Mouse (Mus musculus): ENCODE data around the gene Ceacam3. TPM values are rescaled to one million over a fixed set of nuclear protein-coding genes. Genes with fewer than 3 reads are reported as not detected.
"Not testable (repeated sequence)": the region's sequence is repeated elsewhere in the genome, so short reads cannot be mapped to it uniquely, and the experiment has no call there.

Ceacam3 gene
- not detected in 2 replicates for polyA plus RNA-seq (2012; rRNA removed)

GRCm38 (mm10) chr7:17149931-17150330 lies at the start of gene Ceacam3:
Gene Ceacam3 (plus strand): TSS chr7:17150282.
- Histone ChIP-seq H3K4me1 (ENCODE audit: control insufficient read depth, insufficient read depth, insufficient read length) (no peaks in the 10 kb centered on the region), H3K36me3 (ENCODE audit: control insufficient read depth, insufficient read depth, low read length) (no peaks in the 10 kb centered on the region), H3K27me3 (ENCODE audit: control insufficient read depth, insufficient read depth, low read length) (no peaks in the 10 kb centered on the region), H3K27ac (ENCODE audit: insufficient read depth, low read length) (no peak within 1 kb of the TSS), H3K4me3 (ENCODE audit: extremely low read depth, insufficient read depth, insufficient read length) (no peak within 1 kb of the TSS)
- WGBS = 85% methylated on average over 2 of the region's 2 CpGs
- DNase-seq (ENCODE audit: low read depth in 1 of 2, low spot score in 2 of 2) = no peak
- TF ChIP-seq POLR2A (IDR thresholded peaks at IDR 0.05; ENCODE audit: low read depth, low read length) (no peak), CTCF (IDR thresholded peaks at IDR 0.05; ENCODE audit: extremely low read depth, insufficient read depth, insufficient read length, insufficient replicate concordance) (no peak)

GRCm38 (mm10) chr7:17101631-17102030 lies 48.5 kb upstream of the Ceacam3 start:
- DNase-seq (ENCODE audit: low read depth in 1 of 2, low spot score in 2 of 2); H3K27me3 ChIP-seq (ENCODE audit: control insufficient read depth, insufficient read depth, low read length); H3K36me3 ChIP-seq (ENCODE audit: control insufficient read depth, insufficient read depth, low read length); H3K4me1 ChIP-seq (ENCODE audit: control insufficient read depth, insufficient read depth, insufficient read length); H3K27ac ChIP-seq (ENCODE audit: insufficient read depth, low read length); H3K4me3 ChIP-seq (ENCODE audit: extremely low read depth, insufficient read depth, insufficient read length): not testable (repeated sequence)
- 87% methylated on average over 13 of the region's 13 CpGs for WGBS

GRCm38 (mm10) chr7:17135307-17135706 lies 14.8 kb upstream of the Ceacam3 start:
- Histone ChIP-seq H3K4me1 (ENCODE audit: control insufficient read depth, insufficient read depth, insufficient read length) (no peaks in the 10 kb centered on the region), H3K27me3 (ENCODE audit: control insufficient read depth, insufficient read depth, low read length) (no peaks in the 10 kb centered on the region), H3K27ac (ENCODE audit: insufficient read depth, low read length) (no peak overlapping the region), H3K36me3 (ENCODE audit: control insufficient read depth, insufficient read depth, low read length) (no peaks in the 10 kb centered on the region), H3K4me3 (ENCODE audit: extremely low read depth, insufficient read depth, insufficient read length) (no peak overlapping the region)
- DNase-seq (ENCODE audit: low read depth in 1 of 2, low spot score in 2 of 2) = no peak
- TF ChIP-seq CTCF (IDR thresholded peaks at IDR 0.05; ENCODE audit: extremely low read depth, insufficient read depth, insufficient read length, insufficient replicate concordance) (no peak), POLR2A (IDR thresholded peaks at IDR 0.05; ENCODE audit: low read depth, low read length) (no peak)
- WGBS = 81% methylated on average over 1 of the region's 1 CpGs

GRCm38 (mm10) chr7:17155634-17156033 lies 5.6 kb downstream of the Ceacam3 start:
- WGBS = 38% methylated on average over 2 of the region's 2 CpGs
- no peak overlapping the region for H3K27ac ChIP-seq (ENCODE audit: insufficient read depth, low read length)

GRCm38 (mm10) chr7:17156885-17157677 lies 7.0 kb downstream of the Ceacam3 start:
- Histone ChIP-seq H3K36me3 (ENCODE audit: control insufficient read depth, insufficient read depth, low read length) (no peaks in the 10 kb centered on the region), H3K27ac (ENCODE audit: insufficient read depth, low read length) (no peak overlapping the region), H3K4me3 (ENCODE audit: extremely low read depth, insufficient read depth, insufficient read length) (no peak overlapping the region), H3K4me1 (ENCODE audit: control insufficient read depth, insufficient read depth, insufficient read length) (no peaks in the 10 kb centered on the region), H3K27me3 (ENCODE audit: control insufficient read depth, insufficient read depth, low read length) (no peaks in the 10 kb centered on the region)
- TF ChIP-seq POLR2A (IDR thresholded peaks at IDR 0.05; ENCODE audit: low read depth, low read length) = no peak
- no peak for TF ChIP-seq CTCF (IDR thresholded peaks at IDR 0.05; ENCODE audit: extremely low read depth, insufficient read depth, insufficient read length, insufficient replicate concordance)
- WGBS = 63% methylated on average over 3 of the region's 3 CpGs
- no peak for DNase-seq (ENCODE audit: low read depth in 1 of 2, low spot score in 2 of 2)

More at GRCm38 (mm10) chr7:17155634-17156033, 5.6 kb downstream of the Ceacam3 start:
- Histone ChIP-seq H3K27me3 (ENCODE audit: control insufficient read depth, insufficient read depth, low read length) (no peaks in the 10 kb centered on the region), H3K4me1 (ENCODE audit: control insufficient read depth, insufficient read depth, insufficient read length) (no peaks in the 10 kb centered on the region), H3K4me3 (ENCODE audit: extremely low read depth, insufficient read depth, insufficient read length) (no peak overlapping the region), H3K36me3 (ENCODE audit: control insufficient read depth, insufficient read depth, low read length) (no peaks in the 10 kb centered on the region)
- no peak for TF ChIP-seq CTCF (IDR thresholded peaks at IDR 0.05; ENCODE audit: extremely low read depth, insufficient read depth, insufficient read length, insufficient replicate concordance)
- TF ChIP-seq POLR2A (IDR thresholded peaks at IDR 0.05; ENCODE audit: low read depth, low read length) = no peak
- no peak for DNase-seq (ENCODE audit: low read depth in 1 of 2, low spot score in 2 of 2)

- Histone ChIP-seq H3K36me3 (ENCODE audit: control insufficient read depth, insufficient read depth, low read length) (no peaks in the 10 kb centered on the region), H3K27ac (ENCODE audit: insufficient read depth, low read length) (no peak overlapping the region), H3K4me3 (ENCODE audit: extremely low read depth, insufficient read depth, insufficient read length) (no peak overlapping the region), H3K27me3 (ENCODE audit: control insufficient read depth, insufficient read depth, low read length) (no peaks in the 10 kb centered on the region), H3K4me1 (ENCODE audit: control insufficient read depth, insufficient read depth, insufficient read length) (no peaks in the 10 kb centered on the region)
- 82% methylated on average over 7 of the region's 7 CpGs for WGBS
- DNase-seq (ENCODE audit: low read depth in 1 of 2, low spot score in 2 of 2) = no peak
- TF ChIP-seq POLR2A (IDR thresholded peaks at IDR 0.05; ENCODE audit: low read depth, low read length) (no peak), CTCF (IDR thresholded peaks at IDR 0.05; ENCODE audit: extremely low read depth, insufficient read depth, insufficient read length, insufficient replicate concordance) (no peak)
Observed at GRCm38 (mm10) chr7:17159011-17159410, 8.9 kb downstream of the Ceacam3 start.

GRCm38 (mm10) chr7:17171827-17172226 lies 21.7 kb downstream of the Ceacam3 start:
- TF ChIP-seq CTCF (IDR thresholded peaks at IDR 0.05; ENCODE audit: extremely low read depth, insufficient read depth, insufficient read length, insufficient replicate concordance) (no peak), POLR2A (IDR thresholded peaks at IDR 0.05; ENCODE audit: low read depth, low read length) (no peak)
- Histone ChIP-seq H3K4me3 (ENCODE audit: extremely low read depth, insufficient read depth, insufficient read length) (no peak overlapping the region), H3K4me1 (ENCODE audit: control insufficient read depth, insufficient read depth, insufficient read length) (no peaks in the 10 kb centered on the region), H3K27me3 (ENCODE audit: control insufficient read depth, insufficient read depth, low read length) (no peaks in the 10 kb centered on the region), H3K27ac (ENCODE audit: insufficient read depth, low read length) (no peak overlapping the region), H3K36me3 (ENCODE audit: control insufficient read depth, insufficient read depth, low read length) (no peaks in the 10 kb centered on the region)
- 50% methylated on average over 4 of the region's 4 CpGs for WGBS
- DNase-seq (ENCODE audit: low read depth in 1 of 2, low spot score in 2 of 2) = no peak
